Mouse (Mus musculus): Measurements from ENCODE around the gene Tmem255a. TPM values are rescaled to one million over a fixed set of nuclear protein-coding genes. Genes with fewer than 3 reads are reported as not detected.

Gene Tmem255a
- polyA plus RNA-seq, 2 experiments from 2014 or later: 4.3 to 5.8 TPM

DNA sequence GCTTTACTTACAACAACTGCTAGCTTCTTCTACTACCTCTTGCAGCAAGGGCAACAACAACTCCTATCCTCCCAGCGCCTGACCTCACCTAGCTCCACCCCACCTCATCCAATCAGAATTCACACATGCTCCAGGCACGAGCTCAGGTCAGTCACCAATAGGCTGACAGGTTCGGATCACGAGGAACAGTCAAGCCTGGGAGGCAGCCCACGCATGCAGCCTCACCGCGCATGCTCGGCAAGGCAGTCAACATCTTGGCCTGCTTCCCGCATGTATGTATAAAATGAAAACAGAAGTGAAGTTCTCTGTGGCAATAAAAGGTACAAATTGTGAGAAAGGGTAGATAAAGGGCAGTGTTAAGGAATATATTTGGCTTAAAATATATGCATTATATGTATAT, 86.2 kb downstream of the Tmem255a start:
- no peak for ATAC-seq

DNA sequence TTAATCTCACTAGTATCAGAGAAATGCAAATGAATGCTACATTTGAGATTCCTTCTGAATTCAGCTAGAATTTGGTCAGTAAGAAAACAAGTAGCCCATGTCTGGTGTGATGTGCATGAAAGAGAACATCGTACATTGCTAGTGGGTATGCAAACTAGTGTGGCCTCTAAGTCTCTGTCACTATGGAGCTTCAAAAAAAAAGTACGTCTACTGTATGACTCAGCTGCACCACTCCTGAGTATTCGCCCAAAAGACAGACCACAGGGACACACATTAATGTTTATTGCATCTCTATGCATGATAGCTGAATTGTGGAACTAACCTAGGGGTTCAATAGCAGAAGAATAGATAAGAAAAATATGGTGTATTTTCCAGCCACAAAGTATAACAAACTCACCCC, 86.9 kb downstream of the Tmem255a start:
- ATAC-seq: no peak

DNA sequence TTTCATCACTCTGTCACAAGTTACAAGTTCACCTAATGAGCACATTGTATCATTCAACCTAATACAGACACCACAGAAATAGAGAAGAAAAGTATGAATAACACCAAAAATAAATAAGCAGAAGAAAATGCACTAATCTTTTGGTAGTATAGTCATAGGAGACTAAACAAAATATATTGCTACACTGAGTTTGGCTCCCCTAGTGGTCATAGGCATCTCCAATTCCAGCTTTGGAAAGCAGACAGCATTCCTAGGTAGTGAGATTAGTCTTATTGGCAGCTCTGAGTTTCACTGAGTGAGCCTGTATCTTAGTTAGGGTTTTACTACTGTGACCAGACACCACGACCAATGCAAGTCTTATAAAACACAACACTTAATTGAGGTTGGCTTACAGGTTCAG, 93.1 kb downstream of the Tmem255a start:
- ATAC-seq: no peak

Other genes starting within 250 kb of the Tmem255a start
- not detected for gene Btg1-ps1, start 233.6 kb downstream of the Tmem255a start, polyA plus RNA-seq (2017; shearing (Covaris generic))
- not detected for gene Btg1-ps2, start 209.3 kb downstream of the Tmem255a start, polyA plus RNA-seq (2017; shearing (Covaris generic))
- not detected for gene Rhox10, start 186.0 kb downstream of the Tmem255a start, polyA plus RNA-seq (2017; shearing (Covaris generic))
- gene Rhox11, start 167.3 kb downstream of the Tmem255a start, polyA plus RNA-seq (2017; shearing (Covaris generic)): not detected
- not detected for gene Rhox12, start 141.5 kb downstream of the Tmem255a start, polyA plus RNA-seq (2017; shearing (Covaris generic))
- not detected for gene Rhox13, start 131.2 kb downstream of the Tmem255a start, polyA plus RNA-seq (2017; shearing (Covaris generic))
- 1 to 10 TPM; 1.0 to 1.1 TPM for gene Zbtb33, start 62.6 kb downstream of the Tmem255a start, polyA plus RNA-seq (2017; shearing (Covaris generic))
- gene Atp1b4, start 63.7 kb upstream of the Tmem255a start, polyA plus RNA-seq (2017; shearing (Covaris generic)): not detected
- gene Lamp2, start 204.0 kb upstream of the Tmem255a start, polyA plus RNA-seq (2017; shearing (Covaris generic)): 10 to 100 TPM; 59.0 to 68.8 TPM